Mouse (Mus musculus): ENCODE measurements around the gene Lrcol1. TPM values are rescaled to one million over a fixed set of nuclear protein-coding genes. Genes with fewer than 3 reads are reported as not detected.

The Lrcol1 gene
- not detected for total RNA-seq (2021)
- long read RNA-seq, experiment 1, result 0 reads
- long read RNA-seq, experiment 2, result 0 reads

GRCm38 (mm10) chr5:110344524-110344923, at the start of gene Lrcol1:
Lrcol1 (plus strand) TSS chr5:110344730.
- intact Hi-C loops (cut with DNase I), result no loop called here
- DNase-seq, result no peak

DNA sequence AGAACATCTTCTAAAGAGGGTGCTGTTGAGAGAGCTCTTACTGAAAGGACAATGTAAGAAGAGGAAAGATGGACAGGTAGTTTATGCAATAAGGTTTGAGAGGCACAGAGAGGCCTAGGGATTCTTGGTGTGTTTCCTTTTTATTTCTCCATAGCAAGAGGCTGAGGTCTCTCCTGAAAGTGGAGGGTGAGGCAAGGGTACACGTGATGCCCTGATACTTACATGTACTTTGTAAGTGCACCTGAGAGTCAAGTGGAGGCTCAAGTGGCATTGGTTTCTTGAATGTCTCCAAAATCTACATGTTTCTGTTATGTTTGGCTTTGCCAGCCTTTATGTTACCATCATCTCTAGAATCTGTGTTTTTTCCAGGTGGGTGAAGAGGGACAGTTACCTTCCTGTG, 47.9 kb upstream of the Lrcol1 start:
- intact Hi-C loops (cut with DNase I), result no loop called here
- no peak for DNase-seq

- intact Hi-C loops (cut with DNase I), result no loop called here
- no peak for DNase-seq
Observed at GRCm38 (mm10) chr5:110300591-110300990, 43.9 kb upstream of the Lrcol1 start.

GRCm38 (mm10) chr5:110308861-110309260, 35.7 kb upstream of the Lrcol1 start:
- DNase-seq, result no peak
- intact Hi-C loops (cut with DNase I), result no loop called here

DNA sequence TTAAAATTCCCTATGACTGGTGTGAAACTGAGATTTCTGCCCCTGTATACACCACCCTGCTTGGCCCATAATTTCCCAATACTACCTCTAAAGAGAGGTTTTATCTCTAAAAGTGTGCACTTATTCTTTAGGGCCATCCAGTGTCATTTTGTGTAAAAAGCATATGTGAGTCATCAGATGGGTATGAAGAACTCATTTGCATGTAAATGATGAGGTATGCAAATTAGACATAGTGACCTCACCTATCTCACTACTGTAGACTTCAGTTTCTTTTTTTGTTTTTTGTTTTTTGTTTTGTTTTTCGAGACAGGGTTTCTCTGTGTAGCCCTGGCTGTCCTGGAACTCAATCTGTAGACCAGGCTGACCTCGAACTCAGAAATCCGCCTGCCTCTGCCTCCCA, 31.4 kb upstream of the Lrcol1 start:
- intact Hi-C loops (cut with DNase I), result no loop called here

GRCm38 (mm10) chr5:110330508-110330907, 14.0 kb upstream of the Lrcol1 start:
- no peak for DNase-seq
- intact Hi-C loops (cut with DNase I), result no loop called here

More for the DNA sequence above, 31.4 kb upstream of the Lrcol1 start:
- DNase-seq, result no peak

- intact Hi-C loops (cut with DNase I), result no loop called here
Observed at GRCm38 (mm10) chr5:110338792-110339191, 5.7 kb upstream of the Lrcol1 start.

DNA sequence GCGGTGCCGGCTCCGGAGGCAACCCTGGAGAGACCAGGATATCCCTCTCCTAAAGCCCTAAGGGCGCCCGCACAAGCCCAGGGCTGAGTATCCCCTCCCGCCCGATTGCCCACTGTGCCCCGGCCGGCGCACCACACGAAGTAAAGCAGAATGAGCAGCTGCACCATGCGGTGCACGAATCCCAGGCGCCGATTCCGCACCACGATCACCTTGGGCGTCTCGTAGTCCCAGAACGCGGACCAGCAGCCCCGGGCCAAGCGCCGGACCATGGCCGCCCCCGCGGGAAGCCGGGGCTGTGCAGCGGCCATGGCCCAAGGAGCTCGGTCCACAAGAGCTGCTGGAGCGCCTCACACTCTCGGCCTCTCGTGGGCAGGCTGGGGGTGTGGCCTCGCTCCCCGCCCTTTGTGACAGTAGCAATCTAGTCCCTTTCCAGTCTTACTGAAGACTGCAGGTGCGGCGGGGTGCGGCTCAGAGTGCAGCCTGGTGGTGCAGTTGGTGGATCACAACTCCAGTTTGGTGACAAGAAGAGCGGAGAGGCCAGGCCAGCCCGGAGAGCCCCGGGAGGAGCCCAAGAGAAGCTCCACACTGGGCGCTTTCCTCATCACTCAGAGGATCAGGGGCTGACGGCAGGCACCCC, 1.8 kb upstream of the Lrcol1 start, which contains the start of gene P2rx2:
TSS of gene P2rx2 (minus strand) at position 565 of the 637 bp plus-strand sequence.
- peak in 1 of 2 experiments; percentile 28 for DNase-seq
- intact Hi-C loops (cut with DNase I), result no loop called here

More at GRCm38 (mm10) chr5:110338792-110339191, 5.7 kb upstream of the Lrcol1 start:
- no peak for DNase-seq

DNA sequence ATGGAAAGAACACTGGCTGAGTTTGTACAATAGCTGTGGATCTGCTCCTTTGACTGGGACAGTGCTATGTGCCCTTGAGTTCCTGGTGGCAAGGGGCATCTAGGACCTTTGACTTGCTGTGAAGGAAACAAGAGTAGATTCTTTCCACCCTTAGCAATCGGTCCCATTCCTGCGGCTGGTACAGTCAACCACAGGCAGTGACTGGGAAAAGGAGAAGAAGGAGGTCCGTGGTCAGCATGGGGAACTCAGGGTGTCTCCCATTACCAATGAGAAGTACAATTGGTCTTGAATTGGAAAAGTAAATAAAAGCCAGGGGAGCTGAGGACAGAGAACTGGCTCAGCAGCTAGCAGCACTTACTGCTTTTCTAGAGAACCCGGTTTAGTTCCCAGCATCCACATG, 1.0 kb downstream of the Lrcol1 start:
- intact Hi-C loops (cut with DNase I), result no loop called here
- DNase-seq, result no peak

DNA sequence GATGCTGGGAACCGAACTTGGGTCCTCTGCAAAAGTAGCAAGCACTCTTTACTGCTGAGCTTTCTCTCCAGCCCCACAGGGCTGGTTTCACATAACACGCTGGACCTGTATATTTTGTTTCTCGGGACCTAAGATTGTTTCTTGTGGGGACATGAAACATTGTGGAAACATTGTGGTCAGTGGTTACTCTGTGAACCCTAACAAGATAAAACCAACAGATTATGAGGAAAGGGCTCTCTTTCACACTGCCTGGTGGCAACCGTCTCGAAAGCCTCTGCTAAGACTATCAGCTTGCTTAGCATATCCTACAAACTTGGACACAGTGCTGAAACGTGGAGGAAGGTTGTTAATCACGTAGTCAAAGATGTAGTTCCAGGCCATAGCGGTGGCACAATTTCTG, 2.5 kb downstream of the Lrcol1 start:
- no peak for DNase-seq
- intact Hi-C loops (cut with DNase I), result no loop called here

DNA sequence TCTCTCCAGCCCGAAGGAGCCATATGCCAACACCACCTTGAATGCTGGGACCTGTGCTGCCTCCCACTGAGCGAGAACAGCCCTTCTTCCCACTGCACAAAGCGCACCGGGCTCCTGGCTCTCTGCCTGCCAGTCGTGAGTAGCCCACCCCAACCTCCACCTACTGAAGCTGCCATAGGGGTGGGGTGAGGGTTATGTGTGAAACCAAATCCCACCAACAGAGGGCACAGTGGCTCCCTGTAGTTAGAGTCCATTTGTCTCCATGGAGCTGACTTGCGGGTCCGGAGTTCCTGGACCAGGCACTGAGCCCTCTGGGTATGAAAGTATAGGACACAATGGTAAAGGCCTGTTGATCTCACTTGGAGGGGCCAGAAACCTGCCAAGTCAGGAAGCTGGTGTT, 10.2 kb downstream of the Lrcol1 start:
- DNase-seq, result no peak
- intact Hi-C loops (cut with DNase I), result loop anchor here (2.0 kb wide), 1 partner anchor 76 kb away; no protein-coding TSS in a partner anchor

DNA sequence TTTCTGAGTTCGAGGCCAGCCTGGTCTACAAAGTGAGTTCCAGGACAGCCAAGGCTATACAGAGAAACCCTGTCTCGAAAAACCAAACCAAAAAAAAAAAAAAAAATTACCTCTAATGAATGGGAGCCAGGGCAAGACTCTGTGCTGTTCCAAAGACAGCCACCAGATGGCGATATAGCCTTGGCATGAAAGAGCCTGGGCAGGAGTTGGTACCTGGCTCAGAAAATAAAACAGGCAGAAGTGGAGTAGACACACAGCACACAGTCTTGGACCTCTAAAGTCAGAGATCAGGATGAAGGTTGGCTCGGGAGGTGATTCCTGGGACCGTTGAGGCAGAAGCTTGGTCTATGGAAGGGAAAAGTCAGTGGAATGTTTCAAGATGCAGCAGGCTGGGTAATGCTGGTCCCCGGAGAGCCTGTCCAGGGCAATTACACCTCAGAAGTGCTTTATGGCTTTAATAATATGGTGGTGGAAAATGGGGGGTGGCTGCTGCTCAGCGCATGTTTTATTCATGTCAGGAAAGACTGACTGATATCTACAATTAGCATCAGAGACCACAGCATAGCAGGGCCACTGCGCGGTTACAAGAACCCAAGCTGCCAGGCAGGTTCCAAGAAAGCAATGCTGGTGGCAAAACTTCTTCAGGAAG, 13.1 kb downstream of the Lrcol1 start:
- intact Hi-C loops (cut with DNase I), result loop anchor here (2.0 kb wide), 1 partner anchor 279 kb away; no protein-coding TSS in a partner anchor
- peak; percentile 56 to 71 for DNase-seq

- intact Hi-C loops (cut with DNase I), result no loop called here
- no peak for DNase-seq
Observed at GRCm38 (mm10) chr5:110361465-110361864, 16.9 kb downstream of the Lrcol1 start.

GRCm38 (mm10) chr5:110362813-110363178, 18.3 kb downstream of the Lrcol1 start:
- intact Hi-C loops (cut with DNase I), result no loop called here
- DNase-seq, result no peak

- intact Hi-C loops (cut with DNase I), result no loop called here
- DNase-seq, result peak; percentile 66 to 70
Observed at GRCm38 (mm10) chr5:110363179-110363821, 18.8 kb downstream of the Lrcol1 start.

GRCm38 (mm10) chr5:110363822-110364545, 19.5 kb downstream of the Lrcol1 start:
- intact Hi-C loops (cut with DNase I), result no loop called here
- DNase-seq, result no peak

DNA sequence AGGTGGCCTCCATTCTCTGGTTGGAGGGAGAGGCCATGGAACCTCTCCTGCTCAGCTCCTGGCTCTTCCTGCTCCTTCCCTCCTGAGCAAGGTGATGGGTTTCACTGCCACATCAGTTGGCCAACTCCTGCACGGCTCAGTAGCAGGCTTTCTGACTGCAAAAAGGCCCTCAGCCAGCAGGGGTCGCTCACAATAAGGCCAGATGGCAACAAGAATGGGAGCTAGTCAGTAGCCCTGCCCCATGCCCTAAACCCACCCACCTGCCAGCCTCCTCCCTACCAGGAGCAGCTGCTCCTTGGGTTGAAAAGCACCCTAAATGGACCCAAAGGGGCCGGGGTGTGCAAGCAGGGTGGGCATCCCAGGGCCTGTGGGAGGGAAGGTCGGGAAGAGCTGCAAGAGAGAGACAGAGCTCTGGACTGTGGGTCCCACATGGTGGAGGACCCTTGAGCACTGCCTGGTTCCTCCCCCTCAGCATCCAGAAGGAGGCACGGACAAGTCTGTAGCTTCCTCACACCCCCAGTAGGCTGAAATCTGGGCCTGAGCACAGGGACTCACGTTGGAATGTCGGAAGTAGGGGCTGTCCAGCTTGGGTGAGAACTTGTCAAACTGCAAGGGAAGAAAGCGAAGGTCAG, 32.4 kb downstream of the Lrcol1 start:
- intact Hi-C loops (cut with DNase I), result loop anchor here (2.0 kb wide), 1 partner anchor 52 kb away; no protein-coding TSS in a partner anchor
- DNase-seq, result peak; percentile 56 to 66

DNA sequence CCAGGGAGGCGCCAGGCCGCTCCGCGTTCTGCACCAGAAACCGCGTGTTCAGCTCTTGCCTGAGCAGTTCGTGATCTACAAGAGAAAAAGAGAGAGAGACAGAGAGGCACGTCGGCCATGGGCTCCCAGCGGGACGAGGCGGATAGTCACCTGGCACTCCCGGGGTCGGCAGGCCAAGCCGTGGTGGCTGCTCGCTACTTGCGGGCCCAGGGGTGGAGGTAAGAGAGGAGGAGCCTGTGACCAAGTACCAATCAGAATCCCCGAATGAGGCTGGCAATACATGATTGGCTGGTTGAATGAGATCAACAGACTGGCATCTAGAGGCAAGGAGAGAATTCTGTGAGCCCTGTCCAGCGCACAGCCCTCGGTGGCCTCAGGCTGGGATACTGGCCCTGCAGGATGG, 33.7 kb downstream of the Lrcol1 start:
- intact Hi-C loops (cut with DNase I), result no loop called here
- DNase-seq, result no peak

- intact Hi-C loops (cut with DNase I), result no loop called here
- no peak for DNase-seq
Observed at GRCm38 (mm10) chr5:110379086-110379485, 34.6 kb downstream of the Lrcol1 start.

DNA sequence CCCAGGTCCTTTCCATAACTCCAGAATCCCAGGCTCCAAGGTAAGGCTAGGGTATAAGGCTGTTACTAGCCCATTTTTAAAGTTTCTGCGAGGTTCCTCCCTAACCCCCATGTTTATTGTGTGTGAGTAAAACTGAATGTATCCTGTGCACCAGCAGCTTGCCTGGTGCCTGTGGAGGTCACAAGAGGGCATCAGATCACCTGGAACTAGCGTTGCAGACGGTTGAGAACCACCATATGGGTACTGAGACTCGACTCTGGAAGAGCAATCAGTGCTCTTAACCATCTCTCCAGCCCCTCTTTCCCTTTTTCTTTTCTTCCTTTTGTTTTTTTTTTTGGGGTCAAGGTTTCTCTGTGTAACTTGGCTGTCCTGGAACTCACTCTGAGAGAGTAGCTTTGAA, 35.3 kb downstream of the Lrcol1 start:
- DNase-seq, result no peak
- intact Hi-C loops (cut with DNase I), result no loop called here

Data from gastrocnemius, postnatal 36 days (tissue).